Mouse (Mus musculus): Measurements from ENCODE around the gene Defb13. TPM values are rescaled to one million over a fixed set of nuclear protein-coding genes. Genes with fewer than 3 reads are reported as not detected.

The Defb13 gene
- polyA plus RNA-seq, 1 experiment: not detected

Other genes starting within 250 kb of the Defb13 start
- 632 and 1,019 TPM in 2 replicates for gene AY761184, start 243.1 kb upstream of the Defb13 start, polyA plus RNA-seq (2012; rRNA removed)
- gene Defa24, start 212.3 kb upstream of the Defb13 start, polyA plus RNA-seq (2012; rRNA removed): 6,633 and 11,671 TPM in 2 replicates
- not detected in 2 replicates for gene Defb50, start 123.2 kb upstream of the Defb13 start, polyA plus RNA-seq (2012; rRNA removed)
- not detected in 2 replicates for gene Defb2, start 106.8 kb upstream of the Defb13 start, polyA plus RNA-seq (2012; rRNA removed)
- not detected in 2 replicates for gene Defb10, start 87.9 kb upstream of the Defb13 start, polyA plus RNA-seq (2012; rRNA removed)
- gene Defb9, start 61.3 kb upstream of the Defb13 start, polyA plus RNA-seq (2012; rRNA removed): not detected in 2 replicates
- not detected in 2 replicates for gene Defb11, start 40.4 kb upstream of the Defb13 start, polyA plus RNA-seq (2012; rRNA removed)
- gene Defb15, start 14.1 kb upstream of the Defb13 start, polyA plus RNA-seq (2012; rRNA removed): not detected in 2 replicates
- gene Defb35, start 8.4 kb upstream of the Defb13 start, polyA plus RNA-seq (2012; rRNA removed): not detected in 2 replicates
- gene Fam90a1a, start 12.0 kb downstream of the Defb13 start, polyA plus RNA-seq (2012; rRNA removed): not detected in 2 replicates
- not detected in 2 replicates for gene Ccdc70, start 23.0 kb downstream of the Defb13 start, polyA plus RNA-seq (2012; rRNA removed)
- gene Atp7b, start 113.5 kb downstream of the Defb13 start, polyA plus RNA-seq (2012; rRNA removed): 1.1 and 4.3 TPM in 2 replicates
- 3.3 and 5.0 TPM in 2 replicates for gene Alg11, start 114.0 kb downstream of the Defb13 start, polyA plus RNA-seq (2012; rRNA removed)
- 0.07 and 0.16 TPM in 2 replicates for gene Nek5, start 178.3 kb downstream of the Defb13 start, polyA plus RNA-seq (2012; rRNA removed)
- gene Nek3, start 219.7 kb downstream of the Defb13 start, polyA plus RNA-seq (2012; rRNA removed): 3.9 and 7.9 TPM in 2 replicates
- 5.7 TPM in 2 replicates for gene Ckap2, start 239.1 kb downstream of the Defb13 start, polyA plus RNA-seq (2012; rRNA removed)
- 9.2 and 10.4 TPM in 2 replicates for gene Vps36, start 246.0 kb downstream of the Defb13 start, polyA plus RNA-seq (2012; rRNA removed)

Measured in large intestine, adult 2 months (tissue).